15 mouse cellular contexts compared by ENCODE assay signal in the genomic region with DNA sequence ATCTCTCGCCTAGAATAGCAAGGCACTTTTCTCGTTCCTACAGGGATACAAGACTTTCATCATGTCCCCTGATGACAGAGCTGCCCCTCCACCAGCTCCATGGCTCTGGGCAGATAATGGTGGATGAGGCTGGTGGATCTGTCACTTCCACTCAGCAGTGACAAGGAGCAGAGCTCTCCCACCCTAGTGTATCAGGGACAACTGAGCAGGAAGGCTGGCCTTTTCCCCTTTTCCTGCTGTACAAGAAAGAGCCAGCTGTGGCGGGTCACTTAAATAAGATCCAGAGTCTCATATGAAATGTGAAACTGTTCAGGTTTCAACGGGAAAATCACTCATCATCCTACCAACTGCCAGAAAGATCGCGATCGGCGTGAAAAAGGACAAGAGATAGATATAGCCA. TPM values are rescaled to one million over a fixed set of nuclear protein-coding genes. Genes with fewer than 3 reads are reported as not detected.
DNase-seq lines count a peak whose midpoint lies in the region; ATAC-seq lines count a peak whose summit lies in the region.
"Had no signal": no experiment of that assay in that cellular context is flagged by ENCODE, and none has a peak within 500 bp of the region (broad histone marks: within the 10 kb centered on the region; RNA-seq: fewer than 3 reads in every experiment).

No protein-coding gene starts in this region.

- H3K9me3 ChIP-seq in heart, embryonic 14.5 days (ENCODE audit: control insufficient read depth, low read length): 0 out of 2 replicates have a peak, but pooled peaks cover 3% of the 10 kb centered on the region
- no peaks in the 10 kb centered on the region for H3K9me3 ChIP-seq in limb, embryonic 12.5 days
- H3K9me3 ChIP-seq: liver, embryonic 12.5 days had no signal

- no peak overlapping the region for H3K9ac ChIP-seq in heart, embryonic 14.5 days (ENCODE audit: low read length)
- H3K9ac ChIP-seq in limb, embryonic 12.5 days (replicated peaks): no peak overlapping the region
- H3K9ac ChIP-seq: liver, embryonic 12.5 days had no signal

- DNase-seq in heart, postnatal 4 days: no peak
- peak; percentile 32 to 44 for DNase-seq in kidney, postnatal 4 days
- no peak for DNase-seq in kidney, postnatal 25 days
- DNase-seq in c-Kit-positive CD71-positive TER-119-positive erythroid progenitor cells, embryonic 14.5 days (ENCODE audit: low spot score): no peak
- DNase-seq in Muller cell, postnatal 12 days (ENCODE audit: inconsistent ontology term): no peak
- DNase-seq: adrenal gland, postnatal 36 days; cerebellum, postnatal 36 days; heart, adult 18-20 months; lung, postnatal 10 days; thymus, adult 2 months had no signal

- H3K4me2 ChIP-seq in heart, embryonic 14.5 days (ENCODE audit: low read length): peak overlapping the region; percentile 31
- H3K4me2 ChIP-seq in limb, embryonic 12.5 days: no peak overlapping the region
- H3K4me2 ChIP-seq: liver, embryonic 12.5 days had no signal

- H3K4me3 ChIP-seq in heart, embryonic 14.5 days (ENCODE audit: control insufficient read depth in 1 of 2, insufficient read depth in 1 of 2, low read depth in 1 of 2, low read length in 2 of 2): no peak overlapping the region
- H3K4me3 ChIP-seq in limb, embryonic 12.5 days (replicated peaks): no peak overlapping the region
- H3K4me3 ChIP-seq: layer of hippocampus, adult 2 months; liver, embryonic 12.5 days had no signal

- peaks cover 17 to 28% of the 10 kb centered on the region in 2 experiments for H3K4me1 ChIP-seq in heart, embryonic 14.5 days (ENCODE audit: control insufficient read depth in 2 of 2, insufficient read depth in 2 of 2, low read length in 2 of 2)
- H3K4me1 ChIP-seq in limb, embryonic 12.5 days (replicated peaks): peaks cover 26% of the 10 kb centered on the region
- H3K4me1 ChIP-seq: liver, embryonic 12.5 days had no signal

- no peak for ATAC-seq in heart, embryonic 14.5 days (ENCODE audit: insufficient number of reproducible peaks, insufficient read depth, low FRiP score, low read depth)
- ATAC-seq in limb, embryonic 12.5 days (ENCODE audit: insufficient number of reproducible peaks, insufficient read depth, low FRiP score, low TSS enrichment, low read depth): no peak
- ATAC-seq: liver, embryonic 12.5 days had no signal

- 26% methylated on average over 8 of the region's 8 CpGs for WGBS in heart, embryonic 14.5 days
- WGBS in limb, embryonic 12.5 days: 55% methylated on average over 8 of the region's 8 CpGs

- H3K36me3 ChIP-seq in heart, embryonic 14.5 days (ENCODE audit: control insufficient read depth, insufficient read depth, low read length): no peaks in the 10 kb centered on the region
- no peaks in the 10 kb centered on the region for H3K36me3 ChIP-seq in limb, embryonic 12.5 days
- H3K36me3 ChIP-seq: liver, embryonic 12.5 days had no signal

- H3K27me3 ChIP-seq in heart, embryonic 14.5 days (ENCODE audit: control insufficient read depth, insufficient read depth, low read length): no peaks in the 10 kb centered on the region
- H3K27me3 ChIP-seq in limb, embryonic 12.5 days: no peaks in the 10 kb centered on the region
- H3K27me3 ChIP-seq: liver, embryonic 12.5 days had no signal

- peak overlapping the region; percentile 3 to 42; a peak in 3 of 4 replicates for H3K27ac ChIP-seq in heart, embryonic 14.5 days (replicated peaks in 1 of 2; ENCODE audit: control insufficient read depth in 1 of 2, insufficient read depth in 1 of 2, low read depth in 2 of 2, low read length in 2 of 2)
- H3K27ac ChIP-seq in limb, embryonic 12.5 days: peak overlapping the region; percentile 50
- H3K27ac ChIP-seq: layer of hippocampus, adult 2 months; liver, embryonic 12.5 days had no signal

RNA-seq across cellular contexts. Expression of a gene that starts 32.3 kb away (rescaled TPM):
- polyA plus RNA-seq in heart, embryonic 14.5 days (2014; fragmentation: Nextera tagmentation; extraction: Ambion mirVana): 128 and 162 TPM in 2 replicates
- total RNA-seq in heart, postnatal 4 days (2021): 10 to 100 TPM; 69.2 to 71.4 TPM
- 253 and 255 TPM in 2 replicates for polyA plus RNA-seq in limb, embryonic 12.5 days (2016; fragmentation: Nextera tagmentation; extraction: Ambion mirVana)
- total RNA-seq: MEL had no signal

RNA-seq across cellular contexts. Expression of a gene that starts 41.5 kb away (rescaled TPM):
- not detected in 2 replicates for polyA plus RNA-seq in heart, embryonic 14.5 days (2014; fragmentation: Nextera tagmentation; extraction: Ambion mirVana)
- total RNA-seq in heart, postnatal 4 days (2021): not detected
- polyA plus RNA-seq in limb, embryonic 12.5 days (2016; fragmentation: Nextera tagmentation; extraction: Ambion mirVana): 0.80 and 1.4 TPM in 2 replicates
- total RNA-seq: adrenal gland, postnatal 36 days; heart, adult 18-20 months; MEL had no signal
- polyA plus RNA-seq: liver, embryonic 12.5 days had no signal

RNA-seq across cellular contexts. Expression of a gene that starts 41.7 kb away (rescaled TPM):
- 0.04 and 0.09 TPM in 2 replicates for polyA plus RNA-seq in heart, embryonic 14.5 days (2014; fragmentation: Nextera tagmentation; extraction: Ambion mirVana)
- under 1 TPM; 0.11 to 0.12 TPM for total RNA-seq in heart, postnatal 4 days (2021)
- polyA plus RNA-seq in limb, embryonic 12.5 days (2016; fragmentation: Nextera tagmentation; extraction: Ambion mirVana): 0.13 and 0.34 TPM in 2 replicates
- total RNA-seq: heart, adult 18-20 months; MEL had no signal

Comparison
In these comparisons a context has a peak if more than half of its experiments do, and no peak if none do; other contexts are left out.
1. DNase-seq: peak in kidney, postnatal 4 days (2 of 2); none in heart, postnatal 4 days (single experiment), kidney, postnatal 25 days (0 of 2), c-Kit-positive CD71-positive TER-119-positive erythroid progenitor cells, embryonic 14.5 days (single experiment) and Muller cell, postnatal 12 days (single experiment).